In the genomic region with DNA sequence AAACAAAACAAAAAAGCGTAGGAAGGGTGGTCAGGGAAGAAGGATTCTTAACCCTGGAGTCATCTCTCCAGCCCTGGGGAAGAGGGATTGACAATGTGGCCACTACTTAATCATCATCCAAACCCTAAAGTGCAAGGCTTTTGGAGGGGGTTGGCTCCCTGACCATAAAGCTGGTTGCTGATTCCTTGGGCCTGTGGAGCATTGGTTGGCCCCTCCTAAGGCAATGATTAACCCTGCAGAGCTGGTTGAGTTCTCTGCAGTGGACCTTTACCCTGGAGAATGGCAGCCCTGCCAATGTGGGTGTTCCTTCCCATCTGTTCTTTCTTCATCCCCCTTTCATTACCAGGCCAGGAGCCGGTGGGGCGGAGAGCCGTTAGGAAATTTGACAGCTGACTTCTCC, we compare ENCODE assay signal across 14 mouse cellular contexts.
DNase-seq lines count a peak whose midpoint lies in the region; ATAC-seq and TF ChIP-seq lines count a peak whose summit lies in the region.
"Had no signal": no experiment of that assay in that cellular context is flagged by ENCODE, and none has a peak within 500 bp of the region (broad histone marks: within the 10 kb centered on the region; RNA-seq: fewer than 3 reads in every experiment).

No protein-coding gene starts in this region.

- peaks cover 22% of the 10 kb centered on the region for H3K4me1 ChIP-seq in hindbrain, embryonic 10.5 days (replicated peaks)
- H3K4me1 ChIP-seq in hindbrain, embryonic 16.5 days (ENCODE audit: control insufficient read depth, insufficient read depth, low read depth, low read length): peaks cover 21% of the 10 kb centered on the region
- peaks cover 19% of the 10 kb centered on the region for H3K4me1 ChIP-seq in forebrain, embryonic 16.5 days (replicated peaks; ENCODE audit: control insufficient read depth, insufficient read depth, low read length)
- H3K4me1 ChIP-seq in kidney, embryonic 16.5 days (ENCODE audit: insufficient read depth, low read length): peaks cover 38% of the 10 kb centered on the region
- peaks cover 60% of the 10 kb centered on the region for H3K4me1 ChIP-seq in liver, postnatal 0 days (ENCODE audit: insufficient read depth)
- peaks cover 43% of the 10 kb centered on the region for H3K4me1 ChIP-seq in heart, embryonic 12.5 days (replicated peaks)

- no peak overlapping the region for H3K4me3 ChIP-seq in hindbrain, embryonic 10.5 days
- H3K4me3 ChIP-seq in hindbrain, embryonic 16.5 days (ENCODE audit: low read length): no peak overlapping the region
- no peak overlapping the region for H3K4me3 ChIP-seq in forebrain, embryonic 16.5 days (replicated peaks; ENCODE audit: low read length)
- H3K4me3 ChIP-seq in kidney, embryonic 16.5 days (ENCODE audit: low read length): no peak overlapping the region
- H3K4me3 ChIP-seq in liver, postnatal 0 days (ENCODE audit: low read depth, low read length): no peak overlapping the region
- H3K4me3 ChIP-seq in heart, embryonic 12.5 days: no peak overlapping the region
- H3K4me3 ChIP-seq: erythroblast, embryonic 14.5 days; neural tube, embryonic 13.5 days had no signal

- H3K27me3 ChIP-seq in hindbrain, embryonic 10.5 days (ENCODE audit: insufficient read depth, poor library complexity, severe bottlenecking): no peaks in the 10 kb centered on the region
- no peaks in the 10 kb centered on the region for H3K27me3 ChIP-seq in hindbrain, embryonic 16.5 days (replicated peaks; ENCODE audit: control insufficient read depth, insufficient read depth, low read length)
- no peaks in the 10 kb centered on the region for H3K27me3 ChIP-seq in forebrain, embryonic 16.5 days (replicated peaks; ENCODE audit: control insufficient read depth, insufficient read depth, low read length)
- H3K27me3 ChIP-seq in kidney, embryonic 16.5 days (ENCODE audit: insufficient read depth, low read length): no peaks in the 10 kb centered on the region
- H3K27me3 ChIP-seq in liver, postnatal 0 days (ENCODE audit: insufficient read depth, low read length): no peaks in the 10 kb centered on the region
- H3K27me3 ChIP-seq in heart, embryonic 12.5 days (replicated peaks): no peaks in the 10 kb centered on the region
- H3K27me3 ChIP-seq: neural tube, embryonic 13.5 days had no signal

- WGBS in hindbrain, embryonic 10.5 days: 67% methylated on average over 4 of the region's 4 CpGs
- WGBS in hindbrain, embryonic 16.5 days: 49% methylated on average over 4 of the region's 4 CpGs
- WGBS in forebrain, embryonic 16.5 days: 32% methylated on average over 4 of the region's 4 CpGs
- 46% methylated on average over 4 of the region's 4 CpGs for WGBS in kidney, embryonic 16.5 days
- 66% methylated on average over 4 of the region's 4 CpGs for WGBS in liver, postnatal 0 days (ENCODE audit: insufficient replicate concordance)
- 95% methylated on average over 4 of the region's 4 CpGs for WGBS in heart, embryonic 12.5 days

- 0 out of 2 replicates have a peak overlapping the region, but pooled peaks have one; percentile 29 for H3K27ac ChIP-seq in hindbrain, embryonic 10.5 days
- no peak overlapping the region for H3K27ac ChIP-seq in hindbrain, embryonic 16.5 days (ENCODE audit: low read depth, low read length)
- H3K27ac ChIP-seq in forebrain, embryonic 16.5 days (ENCODE audit: low read length): no peak overlapping the region
- peak overlapping the region; percentile 78 for H3K27ac ChIP-seq in kidney, embryonic 16.5 days (ENCODE audit: low read length)
- H3K27ac ChIP-seq in liver, postnatal 0 days (ENCODE audit: low read depth): peak overlapping the region; percentile 80
- H3K27ac ChIP-seq in heart, embryonic 12.5 days (ENCODE audit: poor library complexity, severe bottlenecking): no peak overlapping the region
- H3K27ac ChIP-seq: neural tube, embryonic 13.5 days had no signal

- no peak for TF ChIP-seq CTCF in liver, postnatal 0 days (IDR thresholded peaks at IDR 0.05; ENCODE audit: low read depth)

- peak; percentile 41; the same call in 1 of the 2 replicates for TF ChIP-seq EP300 in liver, postnatal 0 days (IDR thresholded peaks at IDR 0.05; ENCODE audit: low read depth)

- no peak overlapping the region for H3K9ac ChIP-seq in hindbrain, embryonic 16.5 days (ENCODE audit: low read depth, low read length)
- H3K9ac ChIP-seq in forebrain, embryonic 16.5 days (replicated peaks; ENCODE audit: low read depth, low read length): no peak overlapping the region
- no peak overlapping the region for H3K9ac ChIP-seq in kidney, embryonic 16.5 days (replicated peaks; ENCODE audit: low read length)
- H3K9ac ChIP-seq in liver, postnatal 0 days (replicated peaks): no peak overlapping the region
- no peak overlapping the region for H3K9ac ChIP-seq in heart, embryonic 12.5 days
- H3K9ac ChIP-seq: lung, embryonic 14.5 days; neural tube, embryonic 13.5 days had no signal

- no peak overlapping the region for H3K4me2 ChIP-seq in hindbrain, embryonic 16.5 days (ENCODE audit: low read length)
- H3K4me2 ChIP-seq in forebrain, embryonic 16.5 days (ENCODE audit: low read length): no peak overlapping the region
- no peak overlapping the region; the same call in 1 of the 2 replicates for H3K4me2 ChIP-seq in kidney, embryonic 16.5 days (replicated peaks; ENCODE audit: low read depth, low read length)
- peak overlapping the region; percentile 40; the same call in 1 of the 2 replicates for H3K4me2 ChIP-seq in liver, postnatal 0 days (ENCODE audit: low read depth, low read length)
- no peak overlapping the region for H3K4me2 ChIP-seq in heart, embryonic 12.5 days
- H3K4me2 ChIP-seq: lung, embryonic 14.5 days; neural tube, embryonic 13.5 days had no signal

- no peak for ATAC-seq in hindbrain, embryonic 16.5 days
- peak; percentile 8; the same call in 1 of the 2 replicates for ATAC-seq in forebrain, embryonic 16.5 days
- ATAC-seq in kidney, embryonic 16.5 days (ENCODE audit: low FRiP score, low TSS enrichment): peak; percentile 88
- ATAC-seq in liver, postnatal 0 days: peak; percentile 84
- ATAC-seq in heart, embryonic 12.5 days (ENCODE audit: insufficient number of reproducible peaks, low FRiP score): no peak

- DNase-seq in hindbrain, embryonic 10.5 days (ENCODE audit: low spot score): no peak
- DNase-seq in liver, postnatal 0 days: peak; percentile 65
- no peak for DNase-seq in urinary bladder, postnatal 10 days (ENCODE audit: low spot score)
- DNase-seq in right cerebral cortex, adult 2 months (ENCODE audit: low spot score in 2 of 2): no peak
- DNase-seq: adrenal gland, adult 2 months; layer of hippocampus, postnatal 36 days; lung, embryonic 14.5 days; right cerebral cortex, postnatal 25 days had no signal

- no peaks in the 10 kb centered on the region for H3K36me3 ChIP-seq in hindbrain, embryonic 10.5 days
- no peaks in the 10 kb centered on the region for H3K36me3 ChIP-seq in hindbrain, embryonic 16.5 days (ENCODE audit: control insufficient read depth, insufficient read depth, low read length)
- no peaks in the 10 kb centered on the region for H3K36me3 ChIP-seq in forebrain, embryonic 16.5 days (ENCODE audit: control insufficient read depth, insufficient read depth)
- H3K36me3 ChIP-seq in kidney, embryonic 16.5 days (ENCODE audit: insufficient read depth, low read length): peaks cover 2% of the 10 kb centered on the region; the same call in 1 of the 2 replicates
- 0 out of 2 replicates have a peak, but pooled peaks cover 3% of the 10 kb centered on the region for H3K36me3 ChIP-seq in liver, postnatal 0 days (replicated peaks; ENCODE audit: insufficient read depth, low read length)
- H3K36me3 ChIP-seq in heart, embryonic 12.5 days: no peaks in the 10 kb centered on the region
- H3K36me3 ChIP-seq: neural tube, embryonic 13.5 days had no signal

- H3K9me3 ChIP-seq in hindbrain, embryonic 10.5 days: no peaks in the 10 kb centered on the region
- H3K9me3 ChIP-seq in hindbrain, embryonic 16.5 days (ENCODE audit: control insufficient read depth, low read length): no peaks in the 10 kb centered on the region
- no peaks in the 10 kb centered on the region for H3K9me3 ChIP-seq in forebrain, embryonic 16.5 days (ENCODE audit: control insufficient read depth, low read length)
- no peaks in the 10 kb centered on the region for H3K9me3 ChIP-seq in kidney, embryonic 16.5 days (ENCODE audit: low read length)
- no peaks in the 10 kb centered on the region for H3K9me3 ChIP-seq in liver, postnatal 0 days (ENCODE audit: low read length)
- H3K9me3 ChIP-seq in heart, embryonic 12.5 days (replicated peaks): no peaks in the 10 kb centered on the region
- H3K9me3 ChIP-seq: neural tube, embryonic 13.5 days had no signal

Comparison
In these comparisons a context has a peak if more than half of its experiments do, and no peak if none do; other contexts are left out.
1. H3K27ac ChIP-seq: peak in hindbrain, embryonic 10.5 days (single experiment), kidney, embryonic 16.5 days (single experiment) and liver, postnatal 0 days (single experiment); none in hindbrain, embryonic 16.5 days (single experiment), forebrain, embryonic 16.5 days (single experiment) and heart, embryonic 12.5 days (single experiment).
2. ATAC-seq: peak in forebrain, embryonic 16.5 days (single experiment), kidney, embryonic 16.5 days (single experiment) and liver, postnatal 0 days (single experiment); none in hindbrain, embryonic 16.5 days (single experiment) and heart, embryonic 12.5 days (single experiment).